Mouse (Mus musculus) embryonic fibroblast, embryonic 13.5 days (primary cell): ENCODE data around the gene Polr2i.

ENCODE experiments used
- CTCF ChIP-seq: IDR thresholded peaks from 2 replicates; pipeline ENCODE4 v1.5.1; 2011; ENCODE audit warnings: mild to moderate bottlenecking, control low read depth, low read length, moderate library complexity, borderline replicate concordance; ENCODE audit not compliant: insufficient read depth
- POLR2A ChIP-seq: IDR thresholded peaks from 2 replicates; pipeline ENCODE4 v1.6.1; 2011; ENCODE audit warnings: low read depth, mild to moderate bottlenecking, control low read depth, low read length, moderate library complexity

DNA sequence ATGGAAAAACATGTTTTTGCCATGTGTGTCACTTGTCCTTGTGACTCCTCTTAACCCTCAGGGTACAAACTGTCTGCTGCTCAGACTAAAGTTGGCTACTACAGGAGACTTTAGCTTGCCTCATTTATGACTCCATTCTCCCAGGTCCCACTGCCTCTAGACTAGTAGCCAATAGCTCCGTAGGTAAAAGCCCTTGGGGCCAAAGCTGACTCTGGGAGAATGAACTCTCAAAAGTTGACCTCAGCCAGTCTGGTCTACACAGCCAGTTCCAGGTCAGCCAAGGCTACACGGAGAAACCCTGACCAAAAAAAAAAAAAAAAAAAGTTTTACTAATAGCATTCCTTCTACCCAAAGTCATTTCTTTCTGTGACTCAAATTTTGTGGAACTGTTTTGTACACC, 47.2 kb downstream of the Polr2i start:
- TF ChIP-seq CTCF (no peak), POLR2A (no peak)
